Mouse (Mus musculus): ENCODE measurements around the gene Prr12.

- TF ChIP-seq POLR2A (IDR thresholded peaks at IDR 0.05; ENCODE audit: insufficient read depth, low read depth, low read length) (no peak), CTCF (IDR thresholded peaks at IDR 0.05) (no peak)
These were observed 48.1 kb downstream of the Prr12 start for GRCm38 (mm10) chr7:45004546-45004945.

All from heart, adult 2 months (tissue).